Mouse (Mus musculus): ENCODE results near the gene 9030624G23Rik.
"Not testable (repeated sequence)": the region's sequence is repeated elsewhere in the genome, so short reads cannot be mapped to it uniquely, and the experiment has no call there.

Gene 9030624G23Rik

DNA sequence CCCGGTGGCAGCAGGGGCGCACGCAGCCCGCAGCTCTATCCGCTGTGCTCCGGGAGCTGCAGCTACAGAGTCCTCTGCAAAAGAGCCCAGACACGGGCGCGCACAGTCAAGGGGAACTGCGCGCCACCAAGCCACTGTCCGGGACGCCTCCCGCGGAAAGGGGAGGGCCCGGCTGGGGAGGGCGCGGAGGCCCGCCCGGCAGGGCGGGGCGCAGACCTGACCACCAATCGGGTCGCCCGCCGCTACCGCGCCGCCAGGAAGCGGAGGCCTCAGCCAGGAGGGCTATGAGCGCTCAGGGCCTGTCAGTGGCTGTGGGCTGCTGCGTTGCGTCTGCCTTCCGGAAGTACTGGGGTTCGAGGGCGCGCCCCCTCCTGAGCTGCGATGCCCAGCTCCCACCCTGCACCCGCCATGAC lies at the start of gene 9030624G23Rik:
Gene 9030624G23Rik, minus strand, starts transcription at position 139 of the 413 bp plus-strand sequence.
- peak; percentile 57 for DNase-seq

DNA sequence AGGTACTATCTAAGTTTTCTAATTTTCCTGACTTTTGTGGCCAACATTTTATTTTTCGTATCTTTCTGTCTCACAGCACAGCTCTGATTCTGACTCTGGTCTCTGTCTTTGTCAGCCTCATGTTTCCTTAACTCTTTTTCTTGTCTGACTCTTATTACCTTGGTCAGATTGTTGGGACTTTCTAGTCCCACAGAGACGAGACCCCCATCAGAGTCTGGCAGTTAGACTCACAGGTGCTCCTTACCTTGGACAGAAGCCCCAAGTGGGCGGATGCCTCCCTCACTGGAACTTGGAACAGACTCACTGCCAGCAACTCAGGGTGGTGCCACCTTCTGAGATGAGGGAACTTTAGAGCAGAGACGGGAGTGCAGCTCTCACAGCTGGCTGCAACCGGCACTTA lies 13.9 kb downstream of the 9030624G23Rik start:
- not testable (repeated sequence) for DNase-seq
